ENCODE assay signal across 28 mouse cellular contexts in the genomic region with DNA sequence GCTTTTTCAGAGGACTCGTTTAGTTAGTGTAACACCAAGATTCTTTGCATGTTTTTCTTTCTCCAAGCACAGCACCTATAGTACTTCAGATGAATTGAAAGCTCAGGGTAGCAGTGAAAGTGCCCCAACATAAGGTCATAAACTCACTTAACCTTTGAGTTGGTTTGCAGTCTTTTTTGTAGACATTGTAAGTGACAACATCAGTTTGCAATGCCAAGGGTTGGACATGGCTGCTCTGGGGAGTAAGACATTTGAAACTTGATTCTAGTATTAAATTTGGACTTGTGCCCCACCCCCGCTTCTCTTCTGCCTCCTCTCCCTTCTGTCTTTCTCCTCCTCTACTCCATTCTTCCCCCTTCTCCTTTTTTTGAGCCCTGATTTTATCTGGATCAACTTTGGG.
"Had no signal": no experiment of that assay in that cellular context is flagged by ENCODE, and none has a peak within 500 bp of the region (broad histone marks: within the 10 kb centered on the region; RNA-seq: fewer than 3 reads in every experiment).

No protein-coding gene starts in this region.

- H3K4me3 ChIP-seq: heart, adult 2 months; heart, embryonic 13.5 days; heart, embryonic 15.5 days; hindbrain, embryonic 10.5 days; hindbrain, embryonic 12.5 days; intestine, embryonic 15.5 days; layer of hippocampus, adult 2 months; left cerebral cortex, adult 2 months; limb, embryonic 10.5 days; limb, embryonic 12.5 days; liver, embryonic 13.5 days; liver, embryonic 15.5 days had no signal

- H3K4me1 ChIP-seq: heart, embryonic 15.5 days; hindbrain, embryonic 12.5 days; intestine, embryonic 15.5 days; limb, embryonic 12.5 days; liver, embryonic 13.5 days; liver, embryonic 15.5 days had no signal

- H3K27me3 ChIP-seq: heart, embryonic 13.5 days; heart, embryonic 15.5 days; hindbrain, embryonic 12.5 days; intestine, embryonic 15.5 days; limb, embryonic 12.5 days; liver, embryonic 13.5 days; liver, embryonic 15.5 days had no signal

- H3K9me3 ChIP-seq: heart, embryonic 13.5 days; heart, embryonic 15.5 days; hindbrain, embryonic 10.5 days; hindbrain, embryonic 12.5 days; intestine, embryonic 15.5 days; limb, embryonic 10.5 days; limb, embryonic 12.5 days; liver, embryonic 13.5 days; liver, embryonic 15.5 days had no signal

- ATAC-seq: hindbrain, embryonic 16.5 days; inflammation-experienced regulatory T-cells, adult 6 months; intestine, embryonic 15.5 days; intestine, postnatal 0 days had no signal

- H3K4me2 ChIP-seq: heart, embryonic 11.5 days; heart, embryonic 13.5 days; heart, embryonic 15.5 days; hindbrain, embryonic 12.5 days; hindbrain, embryonic 14.5 days; intestine, embryonic 15.5 days; limb, embryonic 12.5 days; liver, embryonic 13.5 days; liver, embryonic 15.5 days had no signal

- DNase-seq: gastrocnemius, postnatal 14 days; gastrocnemius, postnatal 36 days; heart, adult 11 months; heart, adult 2 months; heart, postnatal 14 days; heart, postnatal 36 days; kidney, adult 18-20 months; kidney, adult 8-10 months; kidney, postnatal 10 days; kidney, postnatal 25 days; kidney, postnatal 4 days; liver; liver, embryonic 13.5 days had no signal

- H3K27ac ChIP-seq: heart, adult 2 months; heart, embryonic 13.5 days; heart, embryonic 15.5 days; hindbrain, embryonic 10.5 days; hindbrain, embryonic 12.5 days; hindbrain, embryonic 14.5 days; intestine, embryonic 15.5 days; layer of hippocampus, adult 2 months; left cerebral cortex, adult 2 months; limb, embryonic 10.5 days; limb, embryonic 12.5 days; liver, embryonic 13.5 days; liver, embryonic 15.5 days had no signal

- H3K9ac ChIP-seq: heart, embryonic 13.5 days; heart, embryonic 15.5 days; hindbrain, embryonic 12.5 days; hindbrain, embryonic 14.5 days; intestine, embryonic 15.5 days; limb, embryonic 12.5 days; liver, embryonic 13.5 days; liver, embryonic 15.5 days had no signal
